Mouse (Mus musculus) olfactory bulb, adult 2 months (tissue): ENCODE measurements at regions not wholly inside any gene's neighbourhood (a gene's known extent, or its start where the extent isn't known, plus 50 kb on each side); places are given as distances from the start of the nearest gene placed in this dataset.

Source experiments
- CTCF ChIP-seq: fragments of 200-500 bp; IDR thresholded peaks from 2 replicates; pipeline ENCODE4 v1.5.1; 2012; ENCODE audit warnings: low read depth, mild to moderate bottlenecking, low read length, moderate library complexity; ENCODE audit not compliant: insufficient read depth
- POLR2A ChIP-seq: fragments of 200-500 bp; IDR thresholded peaks from 2 replicates; pipeline ENCODE4 v1.6.1; 2012; ENCODE audit warnings: mild to moderate bottlenecking, low read depth, low read length, moderate library complexity; ENCODE audit not compliant: insufficient read depth

GRCm38 (mm10) chr3:144318761-144319467 is 113.9 kb upstream of the Lmo4 start:
- TF ChIP-seq CTCF (no peak), POLR2A (no peak)
